Mouse (Mus musculus): ENCODE measurements around the gene Ddah1.

DNA sequence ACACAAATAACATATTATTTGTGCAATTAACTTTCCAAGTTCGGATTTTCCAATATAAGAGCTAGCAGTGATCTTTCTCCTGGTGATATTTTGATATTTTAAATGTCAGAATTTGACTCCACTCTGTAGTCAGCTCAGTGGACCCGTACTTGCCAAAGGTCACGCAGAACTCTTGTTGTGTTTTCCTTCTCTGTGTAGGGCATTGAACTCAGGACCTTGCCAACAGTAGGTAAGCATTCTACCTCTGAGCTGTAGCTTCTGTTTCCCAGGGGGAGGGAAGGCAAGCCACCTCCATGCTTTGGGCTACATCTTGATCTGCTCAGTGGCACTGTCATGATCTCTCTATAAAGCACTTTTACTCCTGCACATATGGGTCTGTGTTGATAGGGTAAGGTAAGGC is 2.1 kb downstream of the Ddah1 start:
- no peak for TF ChIP-seq CTCF (conservative IDR thresholded peaks at IDR 0.05; ENCODE audit: low read length)
- no peak for TF ChIP-seq NANOG (IDR thresholded peaks at IDR 0.05; ENCODE audit: borderline replicate concordance, low read length)
- TF ChIP-seq POU5F1 (IDR thresholded peaks at IDR 0.05; ENCODE audit: borderline replicate concordance, low read length) = no peak
